In genomic region chr2:5403850-5404249, GRCm38 (mm10) we compare ENCODE assay signal across 9 mouse cellular contexts.
DNase-seq lines count a peak whose midpoint lies in the region; ATAC-seq and TF ChIP-seq lines count a peak whose summit lies in the region.
"Had no signal": no experiment of that assay in that cellular context is flagged by ENCODE, and none has a peak within 500 bp of the region (broad histone marks: within the 10 kb centered on the region; RNA-seq: fewer than 3 reads in every experiment).

No protein-coding gene starts in this region.

- no peak overlapping the region for H3K4me2 ChIP-seq in hindbrain, postnatal 0 days (ENCODE audit: low read depth, low read length)
- H3K4me2 ChIP-seq: limb, embryonic 12.5 days had no signal

- DNase-seq in heart, adult 2 months, result no peak
- no peak for DNase-seq in heart, adult 11 months
- DNase-seq in 3T3-L1 (ENCODE audit: low read depth, low spot score) (peak; percentile 55), MEL-GATA-1-ER (ENCODE audit: extremely low read depth, low read depth) (peak; percentile 22)
- peak; percentile 40 for DNase-seq in hindbrain, postnatal 0 days (ENCODE audit: low spot score)
- DNase-seq in thymus, postnatal 25 days, result peak; percentile 26
- DNase-seq in adrenal gland, postnatal 25 days, result no peak
- no peak for DNase-seq in gastrocnemius, postnatal 14 days

- no peak overlapping the region for H3K9ac ChIP-seq in heart, adult 2 months (ENCODE audit: low read depth, low read length)
- H3K9ac ChIP-seq in hindbrain, postnatal 0 days (replicated peaks; ENCODE audit: low read length), result no peak overlapping the region
- H3K9ac ChIP-seq: limb, embryonic 12.5 days had no signal

- intact Hi-C loops in heart, adult 2 months (cut with DNase I), result loop anchor here (2.0 to 5.0 kb wide), 2 partner anchors 367 to 403 kb away; no protein-coding TSS in a partner anchor
- intact Hi-C loops in gastrocnemius, postnatal 14 days (cut with DNase I; ENCODE audit: low total_unique reads), result no loop called here

- H3K79me2 ChIP-seq in heart, adult 2 months (replicated peaks; ENCODE audit: control insufficient read depth, insufficient read depth, low read length), result no peaks in the 10 kb centered on the region

- no peaks in the 10 kb centered on the region for H3K27me3 ChIP-seq in heart, adult 2 months (ENCODE audit: control insufficient read depth, insufficient read depth, low read length)
- no peaks in the 10 kb centered on the region for H3K27me3 ChIP-seq in hindbrain, postnatal 0 days (ENCODE audit: insufficient read depth, low read length)
- H3K27me3 ChIP-seq: limb, embryonic 12.5 days had no signal

- H3K4me1 ChIP-seq in heart, adult 2 months (ENCODE audit: control insufficient read depth, insufficient read depth, low read length), result no peaks in the 10 kb centered on the region
- no peaks in the 10 kb centered on the region for H3K4me1 ChIP-seq in hindbrain, postnatal 0 days (ENCODE audit: insufficient read depth, low read length)

- no peaks in the 10 kb centered on the region for H3K36me3 ChIP-seq in heart, adult 2 months (ENCODE audit: control insufficient read depth, insufficient read depth, low read length)
- H3K36me3 ChIP-seq in hindbrain, postnatal 0 days (ENCODE audit: insufficient read depth, low read length), result no peaks in the 10 kb centered on the region
- H3K36me3 ChIP-seq: limb, embryonic 12.5 days had no signal

- peak; percentile 68 for TF ChIP-seq CTCF in heart, adult 2 months (IDR thresholded peaks at IDR 0.05)
- TF ChIP-seq CTCF in hindbrain, postnatal 0 days (IDR thresholded peaks at IDR 0.05; ENCODE audit: low read depth), result peak; percentile 63

- 52% methylated on average over 3 of the region's 3 CpGs for WGBS in heart, adult 2 months
- 64% methylated on average over 3 of the region's 3 CpGs for WGBS in hindbrain, postnatal 0 days

- H3K4me3 ChIP-seq in heart, adult 2 months, result no peak overlapping the region
- no peak overlapping the region for H3K4me3 ChIP-seq in hindbrain, postnatal 0 days (ENCODE audit: low read length)
- H3K4me3 ChIP-seq: limb, embryonic 12.5 days had no signal

- TF ChIP-seq POLR2A in heart, adult 2 months (IDR thresholded peaks at IDR 0.05; ENCODE audit: insufficient read depth, low read depth, low read length), result no peak

- H3K9me3 ChIP-seq in hindbrain, postnatal 0 days (ENCODE audit: low read length), result no peaks in the 10 kb centered on the region
- H3K9me3 ChIP-seq: limb, embryonic 12.5 days had no signal

- ATAC-seq in hindbrain, postnatal 0 days, result no peak

- no peak for TF ChIP-seq EP300 in heart, adult 2 months (IDR thresholded peaks at IDR 0.05; ENCODE audit: insufficient read depth, low read depth, low read length)

- no peak overlapping the region for H3K27ac ChIP-seq in heart, adult 2 months
- H3K27ac ChIP-seq in hindbrain, postnatal 0 days, result no peak overlapping the region
- H3K27ac ChIP-seq: limb, embryonic 12.5 days had no signal

Comparison
In these comparisons a context has a peak if more than half of its experiments do, and no peak if none do; other contexts are left out.
1. DNase-seq: peak in 3T3-L1 (single experiment), MEL-GATA-1-ER (single experiment), hindbrain, postnatal 0 days (single experiment) and thymus, postnatal 25 days (single experiment); none in heart, adult 2 months (0 of 2), heart, adult 11 months (single experiment), adrenal gland, postnatal 25 days (single experiment) and gastrocnemius, postnatal 14 days (single experiment).